Mouse (Mus musculus) myocyte (in vitro differentiated cells): ENCODE measurements at regions not wholly inside any gene's neighbourhood (a gene's known extent, or its start where the extent isn't known, plus 50 kb on each side); places are given as distances from the start of the nearest gene placed in this dataset.

Experiments used
- H3K27me3 ChIP-seq: one replicate; pipeline ENCODE4 v1.6.1; 2011; ENCODE audit not compliant: control insufficient read depth, insufficient read depth, insufficient read length
- H3K36me3 ChIP-seq: one replicate; pipeline ENCODE4 v1.6.1; 2011; ENCODE audit not compliant: control insufficient read depth, insufficient read depth
- H3K4me2 ChIP-seq: one replicate; pipeline ENCODE4 v1.6.1; 2011; ENCODE audit warnings: low read depth, control low read depth
- H3K4me3 ChIP-seq: one replicate; pipeline ENCODE4 v1.5.1; 2011; ENCODE audit warnings: mild to moderate bottlenecking, control low read depth, moderate library complexity
- H3K79me2 ChIP-seq: one replicate; pipeline ENCODE4 v1.6.1; 2011; ENCODE audit not compliant: control insufficient read depth, insufficient read depth
- H3ac ChIP-seq: one replicate; pipeline ENCODE4 v1.6.1; 2011; ENCODE audit not compliant: control insufficient read depth, insufficient read length
- CEBPB ChIP-seq: IDR thresholded peaks from 2 replicates; pipeline ENCODE4 v1.6.1; 2011; ENCODE audit warnings: mild to moderate bottlenecking, moderate library complexity; ENCODE audit not compliant: poor library complexity, insufficient read depth, severe bottlenecking
- E2F4 ChIP-seq: IDR thresholded peaks from one replicate; pipeline ENCODE4 v1.6.1; 2011; ENCODE audit warnings: mild to moderate bottlenecking, control low read depth, moderate library complexity; ENCODE audit not compliant: insufficient read depth
- MAX ChIP-seq: IDR thresholded peaks from one replicate; pipeline ENCODE4 v1.6.1; 2011; ENCODE audit warnings: low read depth, mild to moderate bottlenecking, control low read depth
- MYOD1 ChIP-seq, 3 experiments: IDR thresholded peaks; one replicate each; pipeline ENCODE4 v1.6.1; 2011; ENCODE audit warnings: control low read depth in 2 of 3, low read depth in 2 of 3, mild to moderate bottlenecking in 2 of 3, moderate library complexity in 1 of 3; ENCODE audit not compliant: insufficient read length in 2 of 3, control insufficient read depth in 1 of 3
- MYOG ChIP-seq, 3 experiments: IDR thresholded peaks; one replicate each; pipeline ENCODE4 v1.6.1; 2011; ENCODE audit warnings: control low read depth in 2 of 3, low read depth in 2 of 3, mild to moderate bottlenecking in 2 of 3; ENCODE audit not compliant: insufficient read length in 2 of 3, control insufficient read depth in 1 of 3, insufficient read depth in 1 of 3
- POLR2A ChIP-seq: IDR thresholded peaks from one replicate; pipeline ENCODE4 v1.6.1; 2011; ENCODE audit warnings: low read depth, mild to moderate bottlenecking, control low read depth, moderate library complexity; ENCODE audit not compliant: insufficient read length
- POLR2AphosphoS2 ChIP-seq: IDR thresholded peaks from one replicate; pipeline ENCODE4 v1.6.1; 2011; ENCODE audit warnings: low read depth, control low read depth; ENCODE audit not compliant: insufficient read length
- REST ChIP-seq: IDR thresholded peaks from one replicate; pipeline ENCODE4 v1.6.1; 2011; ENCODE audit warnings: mild to moderate bottlenecking, control low read depth, moderate library complexity; ENCODE audit not compliant: insufficient read depth, insufficient read length
- SRF ChIP-seq: IDR thresholded peaks from one replicate; pipeline ENCODE4 v1.6.1; 2011; ENCODE audit warnings: low read depth; ENCODE audit not compliant: control insufficient read depth, insufficient read length
- TCF12 ChIP-seq: IDR thresholded peaks from one replicate; pipeline ENCODE4 v1.6.1; 2011; ENCODE audit warnings: mild to moderate bottlenecking, control low read depth; ENCODE audit not compliant: poor library complexity, insufficient read depth, severe bottlenecking
- TCF3 ChIP-seq: IDR thresholded peaks from one replicate; pipeline ENCODE4 v1.6.1; 2011; ENCODE audit warnings: low read depth, control low read depth; ENCODE audit not compliant: insufficient read length
- USF1 ChIP-seq: IDR thresholded peaks from one replicate; pipeline ENCODE4 v1.6.1; 2011; ENCODE audit warnings: low read depth, mild to moderate bottlenecking, control low read depth, moderate library complexity

DNA sequence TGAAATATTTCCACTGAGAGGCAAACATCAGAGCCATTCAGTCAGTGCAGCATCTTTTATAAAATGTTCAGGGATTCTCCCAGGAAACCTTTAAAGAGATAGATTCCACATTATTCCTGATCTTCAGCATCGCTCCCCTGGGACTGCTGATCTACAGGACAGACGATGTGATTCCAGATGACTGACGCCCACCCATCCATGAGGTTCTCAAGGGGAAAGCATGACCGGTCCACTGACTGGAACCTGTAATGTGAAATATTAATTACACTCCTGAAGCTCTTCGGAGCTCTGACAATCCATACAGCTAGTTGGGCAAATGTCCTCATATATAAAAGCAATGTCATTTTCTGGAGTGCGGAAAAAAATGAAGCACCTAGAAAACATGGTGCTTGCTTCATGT, 268.2 kb downstream of the Sv2b start:
- Histone ChIP-seq H3K4me2 (no peak overlapping the region), H3ac (no peak overlapping the region), H3K27me3 (no peaks in the 10 kb centered on the region), H3K36me3 (no peaks in the 10 kb centered on the region), H3K4me3 (no peak overlapping the region), H3K79me2 (no peaks in the 10 kb centered on the region)
- TF ChIP-seq SRF (no peak), MYOG (IDR thresholded peaks at IDR 0.05; ENCODE audit: control insufficient read depth in 1 of 3, insufficient read depth in 1 of 3, insufficient read length in 2 of 3, low read depth in 2 of 3) (no peak), POLR2AphosphoS2 (no peak), REST (no peak), TCF12 (no peak), MYOD1 (IDR thresholded peaks at IDR 0.05; ENCODE audit: control insufficient read depth in 1 of 3, insufficient read length in 2 of 3, low read depth in 2 of 3) (no peak), CEBPB (no peak), USF1 (no peak), TCF3 (no peak)

DNA sequence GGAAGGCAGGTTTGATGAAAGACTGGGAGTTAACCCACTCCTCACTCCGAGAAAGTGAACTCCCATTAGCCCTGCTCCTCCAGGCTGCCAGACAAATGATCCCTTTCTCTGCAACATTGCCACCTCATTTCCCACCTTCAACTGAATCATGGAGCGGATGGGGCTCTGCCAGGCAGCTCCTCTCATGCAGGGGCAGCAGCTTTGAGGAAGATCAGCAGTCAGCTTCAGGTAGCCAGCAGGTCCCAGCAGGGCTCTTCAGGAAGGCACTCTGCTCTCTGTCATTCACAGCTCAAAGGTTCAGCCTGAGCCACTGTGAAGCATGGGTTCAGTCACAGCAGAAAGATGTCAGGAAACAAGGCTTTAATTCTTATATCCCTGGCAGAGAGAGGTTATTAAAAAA, 282.9 kb downstream of the Sv2b start:
- H3K4me3 ChIP-seq = no peak overlapping the region
- no peak overlapping the region for H3K4me2 ChIP-seq
- H3K36me3 ChIP-seq = no peaks in the 10 kb centered on the region
- H3K79me2 ChIP-seq = no peaks in the 10 kb centered on the region
- H3ac ChIP-seq = no peak overlapping the region
- H3K27me3 ChIP-seq = no peaks in the 10 kb centered on the region
- no peak for TF ChIP-seq SRF

DNA sequence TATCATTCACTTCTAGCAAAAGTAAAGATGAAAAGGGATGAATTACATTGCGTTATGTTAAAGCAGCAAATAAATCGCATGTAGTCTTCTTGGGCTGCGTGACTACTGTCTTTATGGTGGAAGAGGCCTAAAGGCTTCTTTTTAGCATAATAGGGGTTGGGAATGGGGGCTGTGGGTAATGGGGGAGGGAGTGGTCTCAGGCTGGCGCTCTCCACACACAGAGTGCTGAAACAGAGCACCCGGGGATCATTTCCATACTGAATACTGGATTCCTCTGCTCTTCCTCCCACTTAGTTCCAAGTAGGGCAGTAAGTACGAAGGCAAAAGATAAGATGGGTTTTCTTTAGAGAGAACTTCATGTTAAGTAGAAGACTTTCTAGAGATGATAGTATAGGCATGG, 287.1 kb downstream of the Sv2b start:
- Histone ChIP-seq H3K79me2 (no peaks in the 10 kb centered on the region), H3K27me3 (no peaks in the 10 kb centered on the region), H3K4me2 (no peak overlapping the region), H3K4me3 (no peak overlapping the region), H3K36me3 (no peaks in the 10 kb centered on the region), H3ac (no peak overlapping the region)
- TF ChIP-seq POLR2AphosphoS2 (no peak), REST (no peak), MAX (no peak), SRF (no peak), POLR2A (no peak), MYOG (IDR thresholded peaks at IDR 0.05; ENCODE audit: control insufficient read depth in 1 of 3, insufficient read depth in 1 of 3, insufficient read length in 2 of 3, low read depth in 2 of 3) (no peak), TCF3 (no peak), CEBPB (no peak), USF1 (no peak), MYOD1 (IDR thresholded peaks at IDR 0.05; ENCODE audit: control insufficient read depth in 1 of 3, insufficient read length in 2 of 3, low read depth in 2 of 3) (no peak), TCF12 (no peak), E2F4 (no peak)

DNA sequence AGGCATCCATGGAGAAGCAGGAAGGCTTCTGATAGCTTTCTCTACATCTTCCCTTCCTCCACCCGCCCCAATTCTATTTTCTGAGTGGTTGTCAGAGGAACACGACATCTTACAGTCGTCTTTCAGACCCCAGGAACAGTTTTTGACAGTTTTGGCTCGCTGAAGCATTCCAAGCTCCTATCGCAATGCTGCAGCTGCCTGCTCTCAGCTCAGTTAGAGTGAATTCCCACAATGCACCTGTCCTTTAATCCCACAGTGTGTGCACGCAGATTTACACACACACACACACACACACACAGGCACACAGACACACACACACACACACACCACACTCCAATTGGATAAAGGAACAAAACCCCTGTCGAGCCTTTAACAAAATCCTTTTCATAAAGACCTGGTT, 290.4 kb downstream of the Sv2b start:
- H3K79me2 ChIP-seq = no peaks in the 10 kb centered on the region
- H3K4me3 ChIP-seq = no peak overlapping the region
- TF ChIP-seq USF1 (no peak), MAX (no peak), TCF3 (no peak), E2F4 (no peak), POLR2AphosphoS2 (no peak), REST (no peak), CEBPB (no peak), POLR2A (no peak), MYOG (IDR thresholded peaks at IDR 0.05; ENCODE audit: control insufficient read depth in 1 of 3, insufficient read depth in 1 of 3, insufficient read length in 2 of 3, low read depth in 2 of 3) (no peak), SRF (no peak), MYOD1 (IDR thresholded peaks at IDR 0.05; ENCODE audit: control insufficient read depth in 1 of 3, insufficient read length in 2 of 3, low read depth in 2 of 3) (no peak), TCF12 (no peak)
- no peak overlapping the region for H3ac ChIP-seq
- H3K4me2 ChIP-seq = no peak overlapping the region
- no peaks in the 10 kb centered on the region for H3K27me3 ChIP-seq
- H3K36me3 ChIP-seq = no peaks in the 10 kb centered on the region

DNA sequence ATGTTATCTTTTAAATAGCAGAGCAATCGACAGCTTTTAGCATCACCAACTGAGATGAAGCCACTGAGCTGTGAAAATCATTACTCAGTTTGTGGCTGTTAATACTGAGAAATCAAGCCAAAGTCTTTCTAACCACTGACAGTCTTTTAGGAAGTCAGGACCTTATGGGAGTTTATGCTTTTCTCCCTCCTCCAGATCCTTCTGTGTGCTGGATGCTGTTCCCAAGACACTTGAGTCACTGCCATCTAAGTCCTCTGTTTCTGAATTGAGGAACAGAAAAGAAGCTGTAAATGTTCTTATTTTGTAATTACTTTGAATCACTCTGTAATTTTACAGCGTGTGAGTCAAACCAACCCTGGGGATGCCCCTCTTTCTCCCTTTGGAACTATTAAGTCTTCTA, 300.6 kb downstream of the Sv2b start:
- Histone ChIP-seq H3K27me3 (no peaks in the 10 kb centered on the region), H3K36me3 (no peaks in the 10 kb centered on the region), H3K79me2 (no peaks in the 10 kb centered on the region), H3K4me3 (no peak overlapping the region), H3ac (no peak overlapping the region), H3K4me2 (no peak overlapping the region)
- TF ChIP-seq POLR2A (no peak), SRF (no peak), MAX (no peak), E2F4 (no peak), USF1 (no peak), REST (no peak), POLR2AphosphoS2 (no peak), CEBPB (no peak), MYOG (IDR thresholded peaks at IDR 0.05; ENCODE audit: control insufficient read depth in 1 of 3, insufficient read depth in 1 of 3, insufficient read length in 2 of 3, low read depth in 2 of 3) (no peak), MYOD1 (IDR thresholded peaks at IDR 0.05; ENCODE audit: control insufficient read depth in 1 of 3, insufficient read length in 2 of 3, low read depth in 2 of 3) (no peak), TCF3 (no peak), TCF12 (no peak)
